9 mouse cellular contexts compared by ENCODE assay signal in genomic region chrX:48108394-48109315, GRCm38 (mm10). TPM values are rescaled to one million over a fixed set of nuclear protein-coding genes. Genes with fewer than 3 reads are reported as not detected.
A peak's percentile ranks its signal among the peaks of the same experiment; 100 is the strongest.
DNase-seq lines count a peak whose midpoint lies in the region; ATAC-seq and TF ChIP-seq lines count a peak whose summit lies in the region.
"Had no signal": no experiment of that assay in that cellular context is flagged by ENCODE, and none has a peak within 500 bp of the region (broad histone marks: within the 10 kb centered on the region; RNA-seq: fewer than 3 reads in every experiment).

Gene Xpnpep2, plus strand, starts transcription at chrX:48108725.

- peak; percentile 70 for DNase-seq in ZHBTc4 (ENCODE audit: low read depth, low spot score)
- DNase-seq in left cerebral cortex, adult 18-20 months (ENCODE audit: low spot score in 2 of 2), result no peak
- no peak for DNase-seq in ovary, postnatal 14 days (ENCODE audit: low spot score)
- DNase-seq: heart, postnatal 10 days had no signal

- no peaks in the 10 kb centered on the region for H3K27me3 ChIP-seq in C2C12 (ENCODE audit: control insufficient read depth, insufficient read depth, insufficient read length)
- no peaks in the 10 kb centered on the region for H3K27me3 ChIP-seq in intestine, embryonic 15.5 days (replicated peaks)
- H3K27me3 ChIP-seq in limb, embryonic 12.5 days, result 0 out of 2 replicates have a peak, but pooled peaks cover 3% of the 10 kb centered on the region
- peaks cover 6% of the 10 kb centered on the region; the same call in 1 of the 2 replicates for H3K27me3 ChIP-seq in heart, embryonic 12.5 days (replicated peaks)
- H3K27me3 ChIP-seq: midbrain, embryonic 12.5 days had no signal

- no peaks in the 10 kb centered on the region for H3K36me3 ChIP-seq in C2C12 (ENCODE audit: control insufficient read depth, insufficient read depth)
- H3K36me3 ChIP-seq in intestine, embryonic 15.5 days, result no peaks in the 10 kb centered on the region
- H3K36me3 ChIP-seq in limb, embryonic 12.5 days, result no peaks in the 10 kb centered on the region
- no peaks in the 10 kb centered on the region for H3K36me3 ChIP-seq in heart, embryonic 12.5 days
- H3K36me3 ChIP-seq: midbrain, embryonic 12.5 days had no signal

- TF ChIP-seq CTCF in C2C12 (IDR thresholded peaks at IDR 0.05; ENCODE audit: control insufficient read depth, insufficient read depth, insufficient read length), result no peak

- no peak within 1 kb of the TSS for H3K27ac ChIP-seq in intestine, embryonic 15.5 days
- peak within 1 kb of the TSS; percentile 77 for H3K27ac ChIP-seq in limb, embryonic 12.5 days
- H3K27ac ChIP-seq in heart, embryonic 12.5 days (ENCODE audit: poor library complexity, severe bottlenecking), result no peak within 1 kb of the TSS
- H3K27ac ChIP-seq: midbrain, embryonic 12.5 days had no signal

- WGBS in intestine, embryonic 15.5 days, result 50% methylated on average over 6 of the region's 6 CpGs
- 32% methylated on average over 6 of the region's 6 CpGs for WGBS in limb, embryonic 12.5 days
- WGBS in heart, embryonic 12.5 days, result 52% methylated on average over 6 of the region's 6 CpGs

- ATAC-seq in intestine, embryonic 15.5 days, result peak; percentile 91
- peak; percentile 37; the same call in 1 of the 2 replicates for ATAC-seq in limb, embryonic 12.5 days (ENCODE audit: insufficient number of reproducible peaks, insufficient read depth, low FRiP score, low TSS enrichment, low read depth)
- ATAC-seq in heart, embryonic 12.5 days (ENCODE audit: insufficient number of reproducible peaks, low FRiP score), result no peak

- no peak within 1 kb of the TSS for H3ac ChIP-seq in C2C12 (ENCODE audit: control insufficient read depth, insufficient read length, low read depth)

- no peak within 1 kb of the TSS for H3K4me3 ChIP-seq in C2C12 (ENCODE audit: insufficient read depth, poor library complexity, severe bottlenecking)
- H3K4me3 ChIP-seq in intestine, embryonic 15.5 days (replicated peaks), result no peak within 1 kb of the TSS
- no peak within 1 kb of the TSS for H3K4me3 ChIP-seq in limb, embryonic 12.5 days (replicated peaks)
- no peak within 1 kb of the TSS for H3K4me3 ChIP-seq in heart, embryonic 12.5 days
- H3K4me3 ChIP-seq: midbrain, embryonic 12.5 days had no signal

- H3K4me2 ChIP-seq in intestine, embryonic 15.5 days (replicated peaks), result no peak within 1 kb of the TSS; the same call in 1 of the 2 replicates
- H3K4me2 ChIP-seq in limb, embryonic 12.5 days, result no peak within 1 kb of the TSS; the same call in 1 of the 2 replicates
- no peak within 1 kb of the TSS for H3K4me2 ChIP-seq in heart, embryonic 12.5 days
- H3K4me2 ChIP-seq: midbrain, embryonic 12.5 days had no signal

- H3K4me1 ChIP-seq in intestine, embryonic 15.5 days (replicated peaks), result no peaks in the 10 kb centered on the region
- peaks cover 5% of the 10 kb centered on the region; the same call in 1 of the 2 replicates for H3K4me1 ChIP-seq in limb, embryonic 12.5 days (replicated peaks)
- 0 out of 2 replicates have a peak, but pooled peaks cover 2% of the 10 kb centered on the region for H3K4me1 ChIP-seq in heart, embryonic 12.5 days (replicated peaks)
- H3K4me1 ChIP-seq: midbrain, embryonic 12.5 days had no signal

- no peak within 1 kb of the TSS for H3K9ac ChIP-seq in intestine, embryonic 15.5 days
- H3K9ac ChIP-seq in limb, embryonic 12.5 days (replicated peaks), result no peak within 1 kb of the TSS
- H3K9ac ChIP-seq in heart, embryonic 12.5 days, result no peak within 1 kb of the TSS
- H3K9ac ChIP-seq: midbrain, embryonic 12.5 days had no signal

- H3K79me3 ChIP-seq in C2C12 (ENCODE audit: low read depth), result no peaks in the 10 kb centered on the region

- no peaks in the 10 kb centered on the region for H3K79me2 ChIP-seq in C2C12 (ENCODE audit: control insufficient read depth, insufficient read depth)

- no peaks in the 10 kb centered on the region for H3K9me3 ChIP-seq in intestine, embryonic 15.5 days
- no peaks in the 10 kb centered on the region for H3K9me3 ChIP-seq in limb, embryonic 12.5 days
- H3K9me3 ChIP-seq in heart, embryonic 12.5 days (replicated peaks), result no peaks in the 10 kb centered on the region
- H3K9me3 ChIP-seq: midbrain, embryonic 12.5 days had no signal

TF ChIP-seq in C2C12, 6 proteins besides CTCF, POLR2A, EP300 and RAD21:
- peak; percentile 21 for TF ChIP-seq MYOD1 (IDR thresholded peaks at IDR 0.05; ENCODE audit: control insufficient read depth, insufficient read length, low read depth)
- TF ChIP-seq CEBPB (IDR thresholded peaks at IDR 0.05; ENCODE audit: low read depth), result no peak
TF ChIP-seq in C2C12: peak in this region for 1.

RNA-seq across cellular contexts. Expression of gene Xpnpep2, which starts in this region (rescaled TPM):
- polyA plus RNA-seq in C2C12 (2012; fragmentation: generic; extraction: Trizol), result 0.11 TPM
- polyA plus RNA-seq in intestine, embryonic 15.5 days (2015; fragmentation: Nextera tagmentation; extraction: Ambion mirVana), result 3.4 and 4.0 TPM in 2 replicates
- 2.6 and 3.7 TPM in 2 replicates for polyA plus RNA-seq in limb, embryonic 12.5 days (2016; fragmentation: Nextera tagmentation; extraction: Ambion mirVana)
- polyA plus RNA-seq in heart, embryonic 12.5 days (2016; fragmentation: Nextera tagmentation; extraction: Ambion mirVana), result 0.15 and 0.41 TPM in 2 replicates
- under 1 TPM; 0.26 to 0.45 TPM for total RNA-seq in left cerebral cortex, adult 18-20 months (2021)
